Mouse (Mus musculus): ENCODE data around the gene Hmgb3.
A peak's percentile ranks its signal among the peaks of the same experiment; 100 is the strongest.

Hmgb3 gene

DNA sequence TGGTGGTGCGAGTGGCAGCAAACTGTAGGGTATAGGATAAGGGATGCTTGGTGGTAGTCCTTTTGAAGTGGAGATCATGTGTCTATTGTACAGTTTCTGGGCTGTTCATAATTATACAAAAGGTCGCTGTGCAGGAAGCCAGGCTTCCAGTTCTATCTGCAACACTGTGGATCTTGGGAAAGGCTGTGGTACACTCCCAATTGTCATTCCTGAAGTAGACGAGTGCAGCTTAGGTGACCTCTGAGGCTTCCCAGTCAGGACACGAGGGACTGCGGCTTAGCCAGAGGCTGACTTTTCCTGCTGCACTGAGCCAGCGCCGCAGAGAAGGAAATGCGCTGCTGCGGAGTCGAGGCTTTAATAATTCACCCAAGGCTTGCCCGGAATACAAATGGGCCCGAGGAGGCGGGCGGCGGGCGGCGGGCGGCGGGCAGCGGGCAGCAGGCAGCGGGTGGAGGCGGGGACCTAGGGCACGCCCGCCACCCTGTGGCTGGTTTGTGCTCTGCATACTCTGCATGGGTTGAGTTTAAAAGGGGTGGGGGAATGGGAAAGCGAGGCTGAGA is 45.4 kb downstream of the Hmgb3 start:
- peak; percentile 20 for DNase-seq
